Mouse (Mus musculus) kidney, embryonic 15.5 days (tissue): ENCODE measurements around the gene Pdha2. TPM values are rescaled to one million over a fixed set of nuclear protein-coding genes. Genes with fewer than 3 reads are reported as not detected.

Experiments
- ATAC-seq: fragments of 200-750 bp; cut with Nextera tagmentation; replicated peaks from 2 replicates; pipeline ENCODE4 v1.8.0; 2017; ENCODE audit warnings: moderate TSS enrichment; ENCODE audit not compliant: low FRiP score
- H3K27ac ChIP-seq: fragments of 300-500 bp; sonication (generic); 2 replicates; pipeline ENCODE4 v1.5.1; 2015; ENCODE audit warnings: mild to moderate bottlenecking, inconsistent platforms
- H3K27me3 ChIP-seq: fragments of 300-500 bp; sonication (generic); 2 replicates; pipeline ENCODE4 v1.6.1; 2015; ENCODE audit warnings: inconsistent platforms
- H3K36me3 ChIP-seq: fragments of 300-500 bp; sonication (generic); 2 replicates; pipeline ENCODE4 v1.6.1; 2015; ENCODE audit warnings: inconsistent platforms
- H3K4me1 ChIP-seq: fragments of 300-500 bp; sonication (generic); 2 replicates; pipeline ENCODE4 v1.6.1; 2015; ENCODE audit warnings: inconsistent platforms
- H3K4me2 ChIP-seq: fragments of 300-500 bp; sonication (generic); 2 replicates; pipeline ENCODE4 v1.6.1; 2015; ENCODE audit warnings: moderate library complexity, mild to moderate bottlenecking, inconsistent platforms
- H3K4me3 ChIP-seq: fragments of 300-500 bp; sonication (generic); replicated peaks from 2 replicates; pipeline ENCODE4 v1.5.1; 2015; ENCODE audit warnings: mild to moderate bottlenecking, inconsistent platforms
- H3K9ac ChIP-seq: fragments of 300-500 bp; sonication (generic); 2 replicates; pipeline ENCODE4 v1.6.1; 2015; ENCODE audit warnings: mild to moderate bottlenecking, inconsistent platforms
- H3K9me3 ChIP-seq: fragments of 300-500 bp; sonication (generic); replicated peaks from 2 replicates; pipeline ENCODE4 v1.6.1; 2016; ENCODE audit warnings: inconsistent platforms
- WGBS: fragments of 180-500 bp; shearing (Covaris S2); methylation state at CpG from one replicate; pipeline ENCODE4 v1.1.7; 2015; ENCODE audit warnings: mixed read lengths; 5-methylcytosine and 5-hydroxymethylcytosine counted together
- polyA plus RNA-seq: library from polyadenylated mRNA; unstranded; fragments of >200 nt; fragmentation: Nextera tagmentation; extraction: Ambion mirVana; gene quantifications from 2 replicates; pipeline ENCODE4 v1.2.1, GENCODE M21; 2015

Gene Pdha2
- not detected in 2 replicates for polyA plus RNA-seq

GRCm38 (mm10) chr3:141212255-141212654 lies at the start of gene Pdha2:
Gene Pdha2, minus strand, starts transcription at chr3:141212355.
- no peak within 1 kb of the TSS for H3K4me2 ChIP-seq
- H3K9ac ChIP-seq = no peak within 1 kb of the TSS
- 84% methylated on average over 5 of the region's 5 CpGs for WGBS
- H3K27ac ChIP-seq = no peak within 1 kb of the TSS
- no peaks in the 10 kb centered on the region for H3K27me3 ChIP-seq
- H3K4me3 ChIP-seq = no peak within 1 kb of the TSS
- no peaks in the 10 kb centered on the region for H3K36me3 ChIP-seq
- H3K4me1 ChIP-seq = no peaks in the 10 kb centered on the region
- H3K9me3 ChIP-seq = no peaks in the 10 kb centered on the region
- ATAC-seq = no peak

DNA sequence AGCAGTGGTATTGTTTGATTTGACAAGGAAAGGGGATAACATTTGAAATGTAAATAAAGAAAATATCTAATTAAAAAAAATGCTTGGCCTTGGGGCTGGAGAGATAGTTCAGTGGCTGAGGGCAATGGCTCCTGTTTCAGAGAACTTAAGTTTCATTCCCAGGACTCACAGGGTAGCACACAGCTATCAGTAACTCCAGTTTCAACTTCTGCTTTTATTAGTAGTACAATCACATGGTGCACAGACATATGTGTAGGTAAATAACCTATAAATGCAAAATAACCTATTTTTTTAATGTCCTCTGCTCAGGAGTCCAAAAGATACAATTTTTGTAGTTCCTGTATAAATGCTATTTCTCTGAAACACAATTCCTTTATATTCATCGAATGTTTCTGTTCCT lies 48.4 kb upstream of the Pdha2 start:
- no peaks in the 10 kb centered on the region for H3K36me3 ChIP-seq
- H3K4me2 ChIP-seq = no peak overlapping the region
- H3K4me1 ChIP-seq = no peaks in the 10 kb centered on the region
- H3K9me3 ChIP-seq = no peaks in the 10 kb centered on the region
- no peak overlapping the region for H3K4me3 ChIP-seq
- H3K27me3 ChIP-seq = no peaks in the 10 kb centered on the region
- 90% methylated on average over 1 of the region's 1 CpGs for WGBS
- H3K27ac ChIP-seq = no peak overlapping the region
- ATAC-seq = no peak
- no peak overlapping the region for H3K9ac ChIP-seq

DNA sequence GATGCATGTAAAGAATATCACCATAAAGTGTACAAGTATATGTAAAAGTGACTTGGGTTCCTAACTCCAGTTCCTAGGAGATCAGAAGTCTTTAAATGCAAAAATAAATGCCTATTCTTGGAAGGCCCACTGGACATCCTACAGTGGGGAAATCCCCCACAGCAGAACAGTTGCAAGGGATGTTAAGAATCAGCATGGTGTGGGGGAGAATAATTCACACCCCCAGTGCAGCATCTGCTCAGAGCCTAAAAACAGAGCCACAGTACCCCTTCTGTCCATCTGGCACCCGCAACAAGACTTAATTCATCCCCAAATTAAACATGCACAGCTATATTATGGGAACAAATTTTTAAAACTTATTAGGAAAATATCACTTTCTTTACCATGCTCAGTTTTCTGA lies 39.3 kb upstream of the Pdha2 start:
- Histone ChIP-seq H3K4me2 (no peak overlapping the region), H3K4me3 (no peak overlapping the region), H3K4me1 (no peaks in the 10 kb centered on the region), H3K27me3 (no peaks in the 10 kb centered on the region), H3K36me3 (no peaks in the 10 kb centered on the region), H3K9ac (no peak overlapping the region), H3K27ac (no peak overlapping the region), H3K9me3 (no peaks in the 10 kb centered on the region)
- no peak for ATAC-seq
- WGBS = 89% methylated on average over 1 of the region's 1 CpGs

- Histone ChIP-seq H3K27me3 (no peaks in the 10 kb centered on the region), H3K9ac (no peak overlapping the region), H3K36me3 (no peaks in the 10 kb centered on the region), H3K4me1 (no peaks in the 10 kb centered on the region), H3K4me2 (no peak overlapping the region), H3K9me3 (no peaks in the 10 kb centered on the region), H3K4me3 (no peak overlapping the region), H3K27ac (no peak overlapping the region)
- no peak for ATAC-seq
- WGBS = 64% methylated on average over 5 of the region's 5 CpGs
Observed at GRCm38 (mm10) chr3:141244725-141245298, 32.7 kb upstream of the Pdha2 start.

- Histone ChIP-seq H3K4me3 (no peak overlapping the region), H3K9ac (no peak overlapping the region), H3K27me3 (no peaks in the 10 kb centered on the region), H3K4me1 (no peaks in the 10 kb centered on the region), H3K4me2 (no peak overlapping the region), H3K36me3 (no peaks in the 10 kb centered on the region), H3K27ac (no peak overlapping the region), H3K9me3 (no peaks in the 10 kb centered on the region)
- 79% methylated on average over 2 of the region's 2 CpGs for WGBS
- no peak for ATAC-seq
Observed at GRCm38 (mm10) chr3:141238071-141238470, 25.9 kb upstream of the Pdha2 start.

- Histone ChIP-seq H3K4me3 (no peak overlapping the region), H3K27me3 (no peaks in the 10 kb centered on the region), H3K9me3 (no peaks in the 10 kb centered on the region), H3K4me1 (no peaks in the 10 kb centered on the region), H3K27ac (no peak overlapping the region), H3K4me2 (no peak overlapping the region), H3K36me3 (no peaks in the 10 kb centered on the region), H3K9ac (no peak overlapping the region)
- WGBS = 66% methylated on average over 2 of the region's 2 CpGs
- ATAC-seq = no peak
Observed at GRCm38 (mm10) chr3:141229148-141229547, 17.0 kb upstream of the Pdha2 start.

- H3K4me1 ChIP-seq = no peaks in the 10 kb centered on the region
- H3K9me3 ChIP-seq = no peaks in the 10 kb centered on the region
- no peaks in the 10 kb centered on the region for H3K27me3 ChIP-seq
- no peak overlapping the region for H3K4me2 ChIP-seq
- H3K4me3 ChIP-seq = no peak overlapping the region
- H3K36me3 ChIP-seq = no peaks in the 10 kb centered on the region
- WGBS = 81% methylated on average over 1 of the region's 1 CpGs
- no peak overlapping the region for H3K9ac ChIP-seq
- ATAC-seq = no peak
- H3K27ac ChIP-seq = no peak overlapping the region
Observed at GRCm38 (mm10) chr3:141222339-141222738, 10.2 kb upstream of the Pdha2 start.

DNA sequence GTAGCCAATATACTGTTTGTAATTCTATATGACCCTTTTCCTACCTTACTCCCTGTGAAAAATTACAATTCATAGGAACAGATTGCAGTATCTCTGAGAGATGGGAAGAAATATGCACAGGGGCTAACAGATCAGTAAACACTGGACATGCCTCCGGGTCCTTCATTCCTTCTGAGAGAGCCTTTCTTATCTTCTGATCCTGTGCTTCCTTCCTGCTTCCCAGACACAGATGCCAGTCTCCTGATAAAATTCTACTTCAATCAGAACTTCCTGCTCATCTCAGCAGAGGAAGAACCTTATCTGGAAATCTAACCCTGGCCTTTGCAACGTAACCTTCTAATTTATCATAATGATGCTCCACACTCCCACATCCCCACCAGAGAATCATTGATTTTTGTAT lies 6.4 kb upstream of the Pdha2 start:
- no peaks in the 10 kb centered on the region for H3K9me3 ChIP-seq
- no peaks in the 10 kb centered on the region for H3K27me3 ChIP-seq
- H3K27ac ChIP-seq = no peak overlapping the region
- H3K9ac ChIP-seq = no peak overlapping the region
- H3K4me1 ChIP-seq = no peaks in the 10 kb centered on the region
- no peaks in the 10 kb centered on the region for H3K36me3 ChIP-seq
- H3K4me2 ChIP-seq = no peak overlapping the region
- H3K4me3 ChIP-seq = no peak overlapping the region
- no peak; the same call in 1 of the 2 replicates for ATAC-seq
- 29% methylated on average over 2 of the region's 2 CpGs for WGBS

- Histone ChIP-seq H3K36me3 (no peaks in the 10 kb centered on the region), H3K9me3 (no peaks in the 10 kb centered on the region), H3K27ac (no peak overlapping the region), H3K4me2 (no peak overlapping the region), H3K4me1 (no peaks in the 10 kb centered on the region), H3K9ac (no peak overlapping the region), H3K27me3 (no peaks in the 10 kb centered on the region), H3K4me3 (no peak overlapping the region)
- no peak for ATAC-seq
Observed at GRCm38 (mm10) chr3:141216999-141217398, 4.8 kb upstream of the Pdha2 start.

GRCm38 (mm10) chr3:141216237-141216636 lies 4.1 kb upstream of the Pdha2 start:
- Histone ChIP-seq H3K27ac (no peak overlapping the region), H3K36me3 (no peaks in the 10 kb centered on the region), H3K9me3 (no peaks in the 10 kb centered on the region), H3K4me1 (no peaks in the 10 kb centered on the region), H3K4me3 (no peak overlapping the region), H3K9ac (no peak overlapping the region), H3K27me3 (no peaks in the 10 kb centered on the region), H3K4me2 (no peak overlapping the region)
- no peak for ATAC-seq
- WGBS = 75% methylated on average over 6 of the region's 6 CpGs

- Histone ChIP-seq H3K9ac (no peak overlapping the region), H3K36me3 (no peaks in the 10 kb centered on the region), H3K4me3 (no peak overlapping the region), H3K27ac (no peak overlapping the region), H3K27me3 (no peaks in the 10 kb centered on the region), H3K9me3 (no peaks in the 10 kb centered on the region), H3K4me1 (no peaks in the 10 kb centered on the region), H3K4me2 (no peak overlapping the region)
- no peak for ATAC-seq
- 83% methylated on average over 2 of the region's 2 CpGs for WGBS
Observed at GRCm38 (mm10) chr3:141214789-141215188, 2.6 kb upstream of the Pdha2 start.

DNA sequence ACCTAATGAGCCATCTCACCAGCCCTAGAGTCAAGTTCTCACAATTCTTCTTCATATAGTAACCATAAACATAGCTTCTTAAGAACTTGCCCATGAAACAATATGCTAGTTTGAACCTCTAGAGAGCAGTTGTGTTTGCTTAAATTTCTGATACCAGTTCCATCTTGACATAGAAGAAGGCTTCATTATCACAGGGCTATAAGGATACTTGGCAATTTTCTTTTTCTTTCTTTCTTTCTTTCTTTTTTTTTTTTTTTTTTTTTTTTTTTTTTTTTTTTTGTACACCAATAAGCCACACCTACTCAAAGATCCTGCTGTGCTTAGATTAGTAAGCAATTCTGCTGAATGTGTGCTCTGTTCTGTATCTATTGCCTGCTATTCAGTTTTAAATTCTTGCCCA lies 2.0 kb upstream of the Pdha2 start:
- H3K9me3 ChIP-seq = no peaks in the 10 kb centered on the region
- no peak overlapping the region for H3K27ac ChIP-seq
- H3K27me3 ChIP-seq = no peaks in the 10 kb centered on the region
- no peak overlapping the region for H3K9ac ChIP-seq
- no peak for ATAC-seq
- no peaks in the 10 kb centered on the region for H3K4me1 ChIP-seq
- no peak overlapping the region for H3K4me3 ChIP-seq
- H3K4me2 ChIP-seq = no peak overlapping the region
- no peaks in the 10 kb centered on the region for H3K36me3 ChIP-seq

- Histone ChIP-seq H3K27me3 (no peaks in the 10 kb centered on the region), H3K36me3 (no peaks in the 10 kb centered on the region), H3K9ac (no peak overlapping the region), H3K4me3 (no peak overlapping the region), H3K9me3 (no peaks in the 10 kb centered on the region), H3K4me2 (no peak overlapping the region), H3K4me1 (no peaks in the 10 kb centered on the region), H3K27ac (no peak overlapping the region)
- ATAC-seq = no peak
- WGBS = 95% methylated on average over 17 of the region's 17 CpGs
Observed at GRCm38 (mm10) chr3:141211644-141212043, 511 bp downstream of the Pdha2 start.
